ENCODE assay signal across 13 mouse cellular contexts in genomic region chr8:102496021-102496420, GRCm38 (mm10).
"Had no signal": no experiment of that assay in that cellular context is flagged by ENCODE, and none has a peak within 500 bp of the region (broad histone marks: within the 10 kb centered on the region; RNA-seq: fewer than 3 reads in every experiment).

No protein-coding gene starts in this region.

- H3K27me3 ChIP-seq: intestine, embryonic 15.5 days; liver, embryonic 15.5 days; megakaryocyte, embryonic 14.5 days; midbrain, embryonic 15.5 days; neural tube, embryonic 12.5 days had no signal

- H3K27ac ChIP-seq: intestine, embryonic 15.5 days; left cerebral cortex, adult 2 months; limb, embryonic 10.5 days; liver, embryonic 15.5 days; macrophage; midbrain, embryonic 15.5 days; neural tube, embryonic 12.5 days; stomach, postnatal 0 days had no signal

- H3K36me3 ChIP-seq: intestine, embryonic 15.5 days; limb, embryonic 10.5 days; liver, embryonic 15.5 days; midbrain, embryonic 15.5 days; neural tube, embryonic 12.5 days had no signal

- H3K4me1 ChIP-seq: intestine, embryonic 15.5 days; liver, embryonic 15.5 days; megakaryocyte, embryonic 14.5 days; midbrain, embryonic 15.5 days had no signal

- DNase-seq: lung, postnatal 14 days; thymus, postnatal 4 days had no signal

- ATAC-seq: intestine, embryonic 15.5 days; midbrain, embryonic 15.5 days had no signal

- H3K4me3 ChIP-seq: intestine, embryonic 15.5 days; left cerebral cortex, adult 2 months; limb, embryonic 10.5 days; liver, embryonic 15.5 days; megakaryocyte, embryonic 14.5 days; midbrain, embryonic 15.5 days; neural tube, embryonic 12.5 days had no signal

- H3K9ac ChIP-seq: intestine, embryonic 15.5 days; liver, embryonic 15.5 days; midbrain, embryonic 15.5 days; neural tube, embryonic 12.5 days had no signal

- H3K9me3 ChIP-seq: intestine, embryonic 15.5 days; limb, embryonic 10.5 days; liver, embryonic 15.5 days; megakaryocyte, embryonic 14.5 days; midbrain, embryonic 15.5 days; neural tube, embryonic 12.5 days had no signal

- H3K4me2 ChIP-seq: intestine, embryonic 15.5 days; liver, embryonic 11.5 days; liver, embryonic 15.5 days; midbrain, embryonic 11.5 days; midbrain, embryonic 15.5 days; neural tube, embryonic 12.5 days had no signal
